Mouse (Mus musculus): ENCODE data around the gene Rest. TPM values are rescaled to one million over a fixed set of nuclear protein-coding genes. Genes with fewer than 3 reads are reported as not detected.

Gene Rest
- 14.6 and 16.4 TPM in 2 replicates for polyA plus RNA-seq (2015; fragmentation: Nextera tagmentation; extraction: Ambion mirVana)

GRCm38 (mm10) chr5:77265081-77265670 lies at the start of gene Rest:
TSS of gene Rest (plus strand) at chr5:77265491.

GRCm38 (mm10) chr5:77309924-77310772 lies 44.9 kb downstream of the Rest start, which contains the start of the genes Noa1 and Polr2b:
TSS of gene Noa1 (minus strand) at chr5:77310084.
TSS of gene Polr2b (plus strand) at chr5:77310147.

Small RNA genes within 50 kb of the gene (microRNA-seq; reads per million reads assigned to microRNA genes)
- gene Mir5098: not detected

Other genes starting within 250 kb of the Rest start
- gene Thegl, start 249.5 kb upstream of the Rest start, polyA plus RNA-seq (2015; fragmentation: Nextera tagmentation; extraction: Ambion mirVana): not detected in 2 replicates
- 8.1 and 10.7 TPM in 2 replicates for gene Hopx, start 150.4 kb upstream of the Rest start, polyA plus RNA-seq (2015; fragmentation: Nextera tagmentation; extraction: Ambion mirVana)
- 2.7 and 4.8 TPM in 2 replicates for gene Spink2, start 54.0 kb upstream of the Rest start, polyA plus RNA-seq (2015; fragmentation: Nextera tagmentation; extraction: Ambion mirVana)
- 12.6 and 15.5 TPM in 2 replicates for gene Noa1, start 44.6 kb downstream of the Rest start, polyA plus RNA-seq (2015; fragmentation: Nextera tagmentation; extraction: Ambion mirVana)
- gene Polr2b, start 44.7 kb downstream of the Rest start, polyA plus RNA-seq (2015; fragmentation: Nextera tagmentation; extraction: Ambion mirVana): 23.9 and 24.7 TPM in 2 replicates
- 980 and 986 TPM in 2 replicates for gene Igfbp7, start 142.6 kb downstream of the Rest start, polyA plus RNA-seq (2015; fragmentation: Nextera tagmentation; extraction: Ambion mirVana)

Measured in urinary bladder, postnatal 0 days (tissue).